Mouse (Mus musculus): ENCODE measurements at regions not wholly inside any gene's neighbourhood (a gene's known extent, or its start where the extent isn't known, plus 50 kb on each side); places are given as distances from the start of the nearest gene placed in this dataset.

GRCm38 (mm10) chr2:79025678-79026077 lies 157.8 kb downstream of the Ube2e3 start:
- TF ChIP-seq CTCF (IDR thresholded peaks at IDR 0.05; ENCODE audit: low read depth) (no peak), EP300 (IDR thresholded peaks at IDR 0.05; ENCODE audit: low read depth) (no peak)

All from liver, postnatal 0 days (tissue).